Mouse (Mus musculus) kidney, embryonic 14.5 days (tissue): ENCODE results near the gene Slc51b. TPM values are rescaled to one million over a fixed set of nuclear protein-coding genes. Genes with fewer than 3 reads are reported as not detected.

Experiments used
- ATAC-seq: fragments of 200-750 bp; cut with Nextera tagmentation; 2 replicates; pipeline ENCODE4 v1.8.0; 2017; ENCODE audit warnings: moderate number of reproducible peaks, mild to moderate bottlenecking, moderate TSS enrichment, moderate library complexity; ENCODE audit not compliant: low FRiP score, low TSS enrichment
- H3K27ac ChIP-seq: fragments of 300-500 bp; sonication (generic); 2 replicates; pipeline ENCODE4 v1.5.1; 2014; ENCODE audit warnings: low read depth, mild to moderate bottlenecking, low read length, moderate library complexity, mixed read lengths
- H3K27me3 ChIP-seq: fragments of 300-500 bp; sonication (generic); 2 replicates; pipeline ENCODE4 v1.6.1; 2014; ENCODE audit warnings: mild to moderate bottlenecking, low read length; ENCODE audit not compliant: control insufficient read depth, insufficient read depth
- H3K36me3 ChIP-seq: fragments of 300-500 bp; sonication (generic); 2 replicates; pipeline ENCODE4 v1.6.1; 2014; ENCODE audit warnings: low read length, mixed read lengths; ENCODE audit not compliant: control insufficient read depth, insufficient read depth
- H3K4me1 ChIP-seq: fragments of 300-500 bp; sonication (generic); 2 replicates; pipeline ENCODE4 v1.6.1; 2014; ENCODE audit warnings: low read length, mixed read lengths; ENCODE audit not compliant: control insufficient read depth, insufficient read depth
- H3K4me2 ChIP-seq: fragments of 300-500 bp; sonication (generic); replicated peaks from 2 replicates; pipeline ENCODE4 v1.6.1; 2014; ENCODE audit warnings: low read depth, mild to moderate bottlenecking, low read length
- H3K4me3 ChIP-seq: fragments of 300-500 bp; sonication (generic); 2 replicates; pipeline ENCODE4 v1.5.1; 2014; ENCODE audit warnings: mild to moderate bottlenecking, low read length
- H3K9ac ChIP-seq: fragments of 300-500 bp; sonication (generic); 2 replicates; pipeline ENCODE4 v1.6.1; 2014; ENCODE audit warnings: low read depth, mild to moderate bottlenecking, low read length, moderate library complexity
- H3K9me3 ChIP-seq: fragments of 300-500 bp; sonication (generic); 2 replicates; pipeline ENCODE4 v1.6.1; 2016; ENCODE audit warnings: low read length; ENCODE audit not compliant: control insufficient read depth
- WGBS: fragments of 180-500 bp; shearing (Covaris S2); extraction: QIAGEN DNeasy Blood & Tissue Kit; methylation state at CpG from one replicate; pipeline ENCODE4 v1.1.7; 2014; 5-methylcytosine and 5-hydroxymethylcytosine counted together
- polyA plus RNA-seq: library from polyadenylated mRNA; unstranded; fragments of >200 nt; fragmentation: Nextera tagmentation; extraction: Ambion mirVana; gene quantifications from 2 replicates; pipeline ENCODE4 v1.2.1, GENCODE M21; 2014

Slc51b gene
- polyA plus RNA-seq, 1 experiment from 2014 or later = 0.53 TPM

DNA sequence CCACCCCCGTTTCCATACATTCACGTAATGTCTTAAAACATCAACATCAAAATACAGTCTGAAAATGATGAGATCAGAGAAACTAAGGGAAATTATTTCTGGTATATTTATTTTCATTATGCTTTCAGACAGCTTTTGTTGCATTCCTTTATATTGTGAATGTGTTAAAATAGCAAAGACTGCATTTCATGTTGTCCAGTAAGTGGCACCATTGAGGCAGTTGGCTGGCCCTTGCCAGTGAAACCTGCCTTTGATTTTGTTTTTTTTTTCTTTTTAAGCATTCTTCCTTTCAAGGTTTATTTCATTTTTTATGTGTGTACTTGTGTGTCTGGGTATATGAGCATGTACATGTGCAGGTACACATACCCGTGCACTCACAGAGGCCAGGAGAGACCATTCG lies 21.9 kb upstream of the Slc51b start:
- H3K36me3 ChIP-seq = peaks cover 59% of the 10 kb centered on the region

DNA sequence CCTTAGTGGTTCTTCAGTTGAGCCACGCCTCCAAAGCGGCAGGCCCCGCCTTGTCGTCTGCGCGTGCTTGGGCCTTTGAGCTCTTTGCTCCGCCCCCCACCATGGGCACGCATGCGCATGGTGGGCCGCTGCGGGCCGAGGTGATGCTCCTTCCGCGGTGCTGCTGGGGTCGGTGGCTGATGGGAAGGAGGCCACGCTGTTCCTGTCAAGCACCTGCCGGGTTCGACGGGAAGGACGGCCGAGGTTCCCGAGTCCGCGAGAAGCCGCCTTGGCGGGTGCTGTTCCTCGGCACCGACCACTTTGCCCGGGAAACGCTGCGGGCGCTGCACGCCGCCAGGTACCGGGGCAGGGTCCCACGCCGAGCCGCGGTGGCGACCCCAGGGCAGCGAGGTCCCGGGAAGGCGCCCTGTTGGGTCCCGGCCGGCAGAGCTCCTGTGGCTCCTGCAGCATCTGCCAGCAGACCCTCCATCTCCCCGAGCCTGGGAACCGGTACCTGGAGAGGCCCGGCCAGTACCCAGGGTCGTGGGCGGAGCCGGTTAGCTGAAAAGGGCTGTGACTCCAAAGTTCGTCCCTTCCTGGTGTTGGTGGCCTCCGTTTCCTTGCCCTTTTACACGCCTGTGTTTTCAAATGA lies 13.0 kb upstream of the Slc51b start, which contains the start of gene Mtfmt:
Gene Mtfmt, plus strand, starts transcription at position 112 of the 631 bp plus-strand sequence.
- Histone ChIP-seq H3K36me3 (peaks cover 11% of the 10 kb centered on the region), H3K4me2 (peak within 1 kb of the TSS; percentile 66), H3K9me3 (no peaks in the 10 kb centered on the region), H3K4me1 (peaks cover 6% of the 10 kb centered on the region), H3K9ac (peak within 1 kb of the TSS; percentile 81), H3K4me3 (peak within 1 kb of the TSS; percentile 94), H3K27me3 (no peaks in the 10 kb centered on the region), H3K27ac (0 out of 2 replicates have a peak within 1 kb of the TSS, but pooled peaks have one; percentile 42)
- ATAC-seq = peak; percentile 93
- whole genome bisulfite sequencing = under 1% methylated on average over 54 of the region's 54 CpGs

More for the DNA sequence above, 21.9 kb upstream of the Slc51b start:
- ATAC-seq = no peak
- 91% methylated on average over 4 of the region's 4 CpGs for WGBS
- H3K9ac ChIP-seq = no peak overlapping the region
- no peaks in the 10 kb centered on the region for H3K27me3 ChIP-seq
- H3K27ac ChIP-seq = no peak overlapping the region
- no peak overlapping the region for H3K4me2 ChIP-seq
- no peaks in the 10 kb centered on the region for H3K9me3 ChIP-seq
- no peaks in the 10 kb centered on the region for H3K4me1 ChIP-seq
- H3K4me3 ChIP-seq = no peak overlapping the region

DNA sequence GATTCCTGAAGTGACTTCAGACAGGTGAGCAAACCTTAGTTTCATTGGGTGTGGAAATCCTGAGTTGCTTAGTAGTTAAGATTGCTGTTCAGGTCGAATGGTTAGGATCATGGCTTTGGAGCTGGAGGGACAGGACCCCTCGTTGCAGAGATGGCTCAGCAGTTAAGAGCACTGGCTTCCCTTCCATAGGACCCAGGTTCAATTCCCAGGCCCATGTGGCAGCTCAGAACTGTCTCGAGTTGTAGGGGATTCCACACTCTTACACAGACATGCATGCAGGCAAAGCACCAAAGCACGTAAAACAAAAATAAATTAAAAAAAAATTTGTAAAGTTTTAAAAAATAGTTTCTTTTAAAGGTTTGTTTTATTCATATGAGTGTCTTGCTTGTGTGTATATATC lies 12.5 kb upstream of the Slc51b start:
- no peak overlapping the region for H3K9ac ChIP-seq
- no peaks in the 10 kb centered on the region for H3K9me3 ChIP-seq
- peak overlapping the region; percentile 94 for H3K4me3 ChIP-seq
- H3K27ac ChIP-seq = no peak overlapping the region
- ATAC-seq = peak; percentile 36
- WGBS = 69% methylated on average over 4 of the region's 4 CpGs
- H3K36me3 ChIP-seq = peaks cover 5% of the 10 kb centered on the region; the same call in 1 of the 2 replicates
- H3K4me2 ChIP-seq = no peak overlapping the region; the same call in 1 of the 2 replicates
- H3K27me3 ChIP-seq = no peaks in the 10 kb centered on the region
- H3K4me1 ChIP-seq = peaks cover 6% of the 10 kb centered on the region

DNA sequence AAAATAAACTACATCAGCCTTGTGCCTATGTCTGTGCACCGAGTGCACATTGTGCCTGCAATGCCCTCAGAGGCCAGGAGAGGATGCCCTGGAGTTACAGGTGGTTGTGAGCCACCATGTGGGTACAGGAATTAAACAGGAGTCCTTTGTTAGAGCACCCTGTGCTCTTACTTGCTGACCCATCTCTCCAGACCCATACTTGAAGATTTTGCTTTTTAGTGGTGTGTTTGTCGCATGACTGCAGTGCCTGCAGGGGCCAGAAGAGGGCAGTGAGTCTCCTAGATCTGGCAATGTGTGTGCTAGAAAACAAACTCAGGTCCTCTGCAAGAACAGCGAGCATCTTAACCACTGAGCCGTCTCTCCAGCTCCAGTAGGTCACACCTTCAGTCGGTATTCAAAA lies 11.4 kb upstream of the Slc51b start:
- 63% methylated on average over 5 of the region's 5 CpGs for WGBS
- H3K9me3 ChIP-seq = no peaks in the 10 kb centered on the region
- no peak overlapping the region for H3K9ac ChIP-seq
- no peak overlapping the region for H3K4me3 ChIP-seq
- ATAC-seq = no peak
- 0 out of 2 replicates have a peak, but pooled peaks cover under 1% of the 10 kb centered on the region for H3K36me3 ChIP-seq
- no peak overlapping the region for H3K27ac ChIP-seq
- H3K4me1 ChIP-seq = peaks cover 6% of the 10 kb centered on the region
- no peaks in the 10 kb centered on the region for H3K27me3 ChIP-seq
- H3K4me2 ChIP-seq = no peak overlapping the region

DNA sequence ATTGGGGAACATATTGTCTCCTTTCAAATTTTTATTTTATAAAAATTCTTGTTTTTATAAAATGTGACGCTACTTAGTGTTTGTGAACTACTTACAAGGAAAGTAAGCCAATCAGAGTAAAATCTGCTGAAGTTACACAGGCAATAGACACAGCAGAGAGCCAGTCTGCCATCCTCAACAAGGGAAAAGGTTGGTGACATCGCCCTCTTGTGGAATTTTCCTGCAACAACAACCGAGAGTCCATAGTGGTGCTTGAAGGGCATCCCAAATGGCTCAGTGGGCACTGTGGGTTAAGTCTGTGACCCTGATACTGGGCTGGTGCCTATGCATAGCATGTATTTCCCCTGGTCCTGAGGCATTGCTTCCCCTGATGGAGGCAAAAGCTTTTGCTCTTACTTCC lies 9.5 kb upstream of the Slc51b start:
- Histone ChIP-seq H3K27me3 (no peaks in the 10 kb centered on the region), H3K9me3 (no peaks in the 10 kb centered on the region), H3K4me2 (no peak overlapping the region), H3K9ac (no peak overlapping the region), H3K27ac (no peak overlapping the region), H3K36me3 (no peaks in the 10 kb centered on the region), H3K4me1 (peaks cover 6% of the 10 kb centered on the region), H3K4me3 (no peak overlapping the region)
- WGBS = under 1% methylated on average over 3 of the region's 3 CpGs
- ATAC-seq = peak; percentile 38; the same call in 1 of the 2 replicates

DNA sequence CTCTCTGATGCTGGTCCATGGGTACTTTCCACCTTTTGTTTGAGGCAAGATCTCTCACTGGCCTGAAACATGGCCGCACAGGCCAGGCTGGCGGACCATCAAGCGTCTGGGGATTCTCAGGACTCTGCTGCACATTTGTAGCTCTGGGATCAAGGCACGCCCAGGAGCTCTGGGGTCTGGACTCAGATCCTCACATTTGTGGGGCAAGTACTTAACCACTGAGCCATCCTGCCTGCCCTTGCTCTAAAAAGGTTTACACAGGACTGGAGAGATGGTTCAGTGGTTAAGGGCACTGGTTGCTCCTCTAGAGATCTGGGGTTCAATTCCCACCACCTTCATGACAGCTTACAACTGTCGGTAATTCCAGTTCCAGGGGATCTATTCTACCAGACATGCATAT lies 8.2 kb upstream of the Slc51b start:
- Histone ChIP-seq H3K9ac (no peak overlapping the region), H3K36me3 (no peaks in the 10 kb centered on the region), H3K4me3 (no peak overlapping the region), H3K27me3 (no peaks in the 10 kb centered on the region), H3K4me1 (no peaks in the 10 kb centered on the region), H3K9me3 (no peaks in the 10 kb centered on the region), H3K4me2 (no peak overlapping the region), H3K27ac (no peak overlapping the region)
- ATAC-seq = no peak
- 91% methylated on average over 5 of the region's 5 CpGs for WGBS

DNA sequence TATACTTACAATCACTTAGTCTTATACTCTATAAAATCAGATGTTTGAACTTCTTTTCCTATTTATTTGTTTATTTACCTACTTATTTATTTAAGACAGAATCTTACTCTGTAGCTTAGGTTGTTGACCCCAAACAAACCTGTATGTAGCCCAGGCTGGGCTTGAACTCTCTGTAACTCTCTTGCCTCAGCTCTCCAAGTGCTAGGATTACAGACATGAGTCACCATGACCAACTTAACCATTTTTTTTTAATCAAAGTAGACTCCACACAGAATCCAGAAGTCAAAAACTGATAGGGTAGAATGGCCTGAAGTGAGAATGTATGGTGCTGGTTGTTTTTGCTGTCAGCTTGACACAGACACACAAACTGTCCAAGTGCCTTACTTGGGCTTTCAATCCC lies 7.6 kb upstream of the Slc51b start:
- no peak overlapping the region for H3K4me3 ChIP-seq
- no peaks in the 10 kb centered on the region for H3K27me3 ChIP-seq
- H3K4me1 ChIP-seq = no peaks in the 10 kb centered on the region
- no peak overlapping the region for H3K4me2 ChIP-seq
- ATAC-seq = no peak
- no peak overlapping the region for H3K9ac ChIP-seq
- H3K27ac ChIP-seq = no peak overlapping the region
- no peaks in the 10 kb centered on the region for H3K36me3 ChIP-seq
- no peaks in the 10 kb centered on the region for H3K9me3 ChIP-seq

GRCm38 (mm10) chr9:65428003-65428402 lies 5.2 kb upstream of the Slc51b start:
- Histone ChIP-seq H3K27me3 (no peaks in the 10 kb centered on the region), H3K9me3 (no peaks in the 10 kb centered on the region), H3K4me3 (no peak overlapping the region), H3K27ac (no peak overlapping the region), H3K4me1 (no peaks in the 10 kb centered on the region), H3K9ac (no peak overlapping the region), H3K36me3 (no peaks in the 10 kb centered on the region), H3K4me2 (no peak overlapping the region)
- ATAC-seq = no peak
- WGBS = 89% methylated on average over 5 of the region's 5 CpGs

- Histone ChIP-seq H3K4me2 (no peak overlapping the region), H3K36me3 (no peaks in the 10 kb centered on the region), H3K27ac (no peak overlapping the region), H3K9ac (no peak overlapping the region), H3K27me3 (no peaks in the 10 kb centered on the region), H3K9me3 (no peaks in the 10 kb centered on the region), H3K4me1 (no peaks in the 10 kb centered on the region), H3K4me3 (no peak overlapping the region)
- 39% methylated on average over 2 of the region's 2 CpGs for WGBS
- no peak for ATAC-seq
Measured at GRCm38 (mm10) chr9:65427511-65427910, 4.8 kb upstream of the Slc51b start.
